Comparison of ENCODE assay signal across 13 mouse cellular contexts in genomic region chr17:50158565-50158964, GRCm38 (mm10). TPM values are rescaled to one million over a fixed set of nuclear protein-coding genes. Genes with fewer than 3 reads are reported as not detected.
A peak's percentile ranks its signal among the peaks of the same experiment; 100 is the strongest.
DNase-seq lines count a peak whose midpoint lies in the region; ATAC-seq and TF ChIP-seq lines count a peak whose summit lies in the region.
"Had no signal": no experiment of that assay in that cellular context is flagged by ENCODE, and none has a peak within 500 bp of the region (broad histone marks: within the 10 kb centered on the region; RNA-seq: fewer than 3 reads in every experiment).

No protein-coding gene starts in this region.

- intact Hi-C loops in left cerebral cortex, postnatal 25 days (cut with DNase I), result no loop called here

- no peaks in the 10 kb centered on the region for H3K27me3 ChIP-seq in liver, embryonic 15.5 days

- TF ChIP-seq CTCF in layer of hippocampus, adult 2 months (conservative IDR thresholded peaks at IDR 0.05), result no peak

- DNase-seq in c-Kit-positive CD71-positive TER-119-negative erythroid progenitor cells, embryonic 14.5 days (ENCODE audit: low read depth), result peak; percentile 42
- peak; percentile 38 to 53 for DNase-seq in spleen, postnatal 10 days (ENCODE audit: low spot score in 2 of 2)
- no peak for DNase-seq in cerebellum, postnatal 4 days (ENCODE audit: low spot score in 2 of 2)
- no peak for DNase-seq in left cerebral cortex, postnatal 25 days (ENCODE audit: low spot score in 2 of 2)
- no peak for DNase-seq in layer of hippocampus, adult 2 months (ENCODE audit: low spot score in 2 of 2)
- no peak for DNase-seq in right cerebral cortex, postnatal 36 days (ENCODE audit: low spot score in 2 of 2)
- DNase-seq: gastrocnemius, postnatal 36 days; heart, postnatal 36 days; kidney, adult 9 months; lung, embryonic 14.5 days had no signal

- H3K4me1 ChIP-seq in liver, embryonic 15.5 days (replicated peaks), result peaks cover 44% of the 10 kb centered on the region

- ATAC-seq in CD4-positive, CD25-positive, alpha-beta regulatory T cell, adult 4 months, result peak; percentile 91
- ATAC-seq in liver, embryonic 15.5 days (ENCODE audit: insufficient read depth), result peak; percentile 93

- H3K9ac ChIP-seq in liver, embryonic 15.5 days, result peak overlapping the region; percentile 28; the same call in 1 of the 2 replicates
- H3K9ac ChIP-seq: lung, embryonic 14.5 days had no signal

- H3K27ac ChIP-seq in liver, embryonic 15.5 days (replicated peaks), result peak overlapping the region; percentile 67
- H3K27ac ChIP-seq in layer of hippocampus, adult 2 months, result no peak overlapping the region
- H3K27ac ChIP-seq: left cerebral cortex, adult 2 months had no signal

- 24% methylated on average over 6 of the region's 6 CpGs for WGBS in liver, embryonic 15.5 days (ENCODE audit: insufficient replicate concordance)

- H3K36me3 ChIP-seq in liver, embryonic 15.5 days (replicated peaks), result no peaks in the 10 kb centered on the region

- peak overlapping the region; percentile 45 for H3K4me2 ChIP-seq in liver, embryonic 15.5 days
- H3K4me2 ChIP-seq: lung, embryonic 14.5 days had no signal

- H3K4me3 ChIP-seq in liver, embryonic 15.5 days (replicated peaks), result no peak overlapping the region; the same call in 1 of the 2 replicates
- H3K4me3 ChIP-seq in layer of hippocampus, adult 2 months, result no peak overlapping the region
- H3K4me3 ChIP-seq: left cerebral cortex, adult 2 months had no signal

- H3K9me3 ChIP-seq in liver, embryonic 15.5 days (replicated peaks), result no peaks in the 10 kb centered on the region

RNA-seq across cellular contexts. Expression of gene Rftn1, which starts 31.9 kb away (rescaled TPM):
- polyA plus RNA-seq in CD4-positive, CD25-positive, alpha-beta regulatory T cell, adult 4 months (2017; shearing (Covaris generic)), result 10 to 100 TPM; 23.8 to 32.4 TPM
- polyA plus RNA-seq in liver, embryonic 15.5 days (2015; fragmentation: Nextera tagmentation; extraction: Ambion mirVana), result 3.6 and 3.9 TPM in 2 replicates
- total RNA-seq in left cerebral cortex, postnatal 25 days (2021), result 1 to 10 TPM; 7.3 to 9.2 TPM
- total RNA-seq in layer of hippocampus, adult 2 months (2021), result 10 to 100 TPM; 14.3 to 16.5 TPM

Comparison
In these comparisons a context has a peak if more than half of its experiments do, and no peak if none do; other contexts are left out.
1. DNase-seq: peak in c-Kit-positive CD71-positive TER-119-negative erythroid progenitor cells, embryonic 14.5 days (single experiment) and spleen, postnatal 10 days (2 of 2); none in cerebellum, postnatal 4 days (0 of 2), left cerebral cortex, postnatal 25 days (0 of 2), layer of hippocampus, adult 2 months (0 of 2) and right cerebral cortex, postnatal 36 days (0 of 2).